Mouse (Mus musculus) ovary, adult 18-20 months (tissue): ENCODE data around the gene Pip4k2b.

ENCODE experiments used
- DNase-seq: peaks from one replicate; pipeline ENCODE4 v3.0.0; 2022; ENCODE audit warnings: low spot score, mixed read lengths

Pip4k2b gene

GRCm38 (mm10) chr11:97694921-97695711 lies 49.4 kb downstream of the Pip4k2b start:
- DNase-seq: no peak

- no peak for DNase-seq
These were observed 50.1 kb downstream of the Pip4k2b start for GRCm38 (mm10) chr11:97694435-97694834.

GRCm38 (mm10) chr11:97689861-97690260 lies 54.6 kb downstream of the Pip4k2b start:
- no peak for DNase-seq

DNA sequence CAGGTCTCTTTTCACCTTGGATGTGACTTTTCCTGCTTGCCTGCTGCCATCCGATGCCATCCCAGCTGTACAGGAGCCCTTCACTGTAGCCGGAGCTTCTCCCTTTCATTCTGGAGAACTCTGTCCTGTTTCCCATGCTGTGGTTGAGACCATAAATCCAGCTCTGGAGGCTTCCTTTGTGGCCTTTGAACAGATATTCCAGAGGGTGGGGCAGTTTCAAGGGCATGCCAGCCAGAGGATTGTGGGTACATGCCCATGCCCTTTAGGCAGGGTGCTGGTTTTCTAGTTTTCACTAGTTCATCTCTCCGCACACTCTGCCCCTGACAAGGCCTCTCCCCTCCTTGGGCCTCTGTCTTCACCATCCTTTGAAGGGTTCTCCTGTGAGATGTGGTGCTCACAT lies 57.4 kb downstream of the Pip4k2b start:
- DNase-seq: no peak

- DNase-seq: no peak
These were observed 58.1 kb downstream of the Pip4k2b start for GRCm38 (mm10) chr11:97686322-97686908.

DNA sequence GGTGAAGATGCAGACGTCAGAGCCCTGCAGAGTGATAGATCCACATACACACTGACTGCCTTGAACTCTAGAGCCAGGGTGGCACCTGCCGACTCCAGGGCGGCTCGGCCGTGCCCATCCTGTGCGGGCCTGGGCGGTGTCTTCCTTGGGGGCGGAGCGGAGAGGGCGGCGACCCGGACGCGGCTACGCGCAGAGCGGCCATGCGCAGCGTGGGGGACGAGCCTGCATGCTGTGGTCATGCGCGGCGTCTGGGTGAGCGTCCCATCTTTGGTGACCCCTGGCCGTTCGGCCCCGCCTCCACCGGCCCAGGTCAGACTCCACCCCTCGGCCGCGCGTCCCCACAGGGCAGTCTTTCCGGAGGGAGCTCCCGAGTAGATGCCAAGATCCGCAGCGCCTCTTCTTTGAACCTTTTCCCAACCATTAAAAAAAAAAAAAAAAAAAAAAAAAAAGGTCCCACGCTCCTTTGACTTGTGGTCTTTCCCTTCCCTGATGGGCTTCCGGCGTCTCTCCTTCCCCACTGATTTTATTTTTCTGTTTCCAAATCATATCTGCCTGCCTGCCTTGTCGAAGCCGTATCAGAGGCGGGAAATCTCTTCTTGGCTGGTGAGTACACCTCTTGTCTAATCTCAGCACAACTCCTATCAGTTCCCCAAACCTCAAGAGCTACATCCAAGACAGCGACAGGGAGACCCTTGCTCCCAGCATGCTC lies 58.7 kb downstream of the Pip4k2b start, which contains the start of gene Cisd3:
Gene Cisd3, plus strand, starts transcription at position 214 of the 709 bp plus-strand sequence.
- peak; percentile 94 for DNase-seq

DNA sequence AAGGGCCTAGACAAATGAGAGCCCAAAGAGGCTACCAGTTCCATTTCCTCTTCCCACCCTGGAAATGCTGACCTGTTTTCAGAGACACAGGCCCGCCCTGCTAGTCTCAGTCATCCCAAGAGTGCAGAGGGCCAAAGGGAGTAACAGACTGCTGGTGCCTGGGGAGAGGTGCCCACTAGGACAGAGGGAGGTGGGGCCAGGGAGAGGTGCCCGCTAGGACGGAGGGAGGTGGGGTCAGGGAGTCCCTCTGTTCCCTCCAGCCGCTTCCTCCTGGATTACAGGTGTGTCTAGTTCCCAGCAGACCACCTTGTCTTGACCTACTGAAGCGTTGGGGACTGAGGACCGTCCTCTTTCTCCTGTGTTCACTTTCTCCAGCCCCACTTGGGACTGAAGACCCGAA lies 59.7 kb downstream of the Pip4k2b start:
- DNase-seq: no peak

DNA sequence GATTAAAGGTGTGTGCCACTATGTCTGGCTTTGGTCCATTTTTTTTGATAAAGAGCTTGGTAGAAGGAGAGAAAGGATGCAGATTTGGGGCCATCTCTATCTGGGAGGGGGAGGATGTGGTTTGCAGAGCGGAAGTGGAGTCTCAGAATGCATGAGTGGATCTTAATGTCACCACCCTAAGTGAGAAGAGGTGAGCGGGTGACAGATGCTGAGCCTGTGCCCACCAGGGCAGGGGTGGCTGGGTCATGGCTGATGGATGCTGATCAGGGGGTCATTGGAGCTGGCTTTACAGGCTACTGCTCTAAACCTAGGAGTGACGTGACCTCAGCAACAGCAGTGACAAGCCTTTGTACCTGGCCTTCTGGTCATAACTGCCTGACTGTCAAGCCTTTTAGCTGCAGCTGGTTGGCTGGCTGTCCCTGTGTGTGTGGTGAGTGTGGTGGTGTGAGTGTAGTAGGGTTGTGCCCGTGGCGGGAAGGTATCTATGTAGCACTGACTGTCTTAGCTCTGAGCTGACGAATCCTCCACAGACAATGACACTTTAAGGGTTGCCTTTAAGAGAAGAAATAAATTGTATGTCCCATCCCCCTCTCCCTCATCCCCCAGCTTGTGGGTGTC lies 60.3 kb downstream of the Pip4k2b start:
- DNase-seq: no peak

DNA sequence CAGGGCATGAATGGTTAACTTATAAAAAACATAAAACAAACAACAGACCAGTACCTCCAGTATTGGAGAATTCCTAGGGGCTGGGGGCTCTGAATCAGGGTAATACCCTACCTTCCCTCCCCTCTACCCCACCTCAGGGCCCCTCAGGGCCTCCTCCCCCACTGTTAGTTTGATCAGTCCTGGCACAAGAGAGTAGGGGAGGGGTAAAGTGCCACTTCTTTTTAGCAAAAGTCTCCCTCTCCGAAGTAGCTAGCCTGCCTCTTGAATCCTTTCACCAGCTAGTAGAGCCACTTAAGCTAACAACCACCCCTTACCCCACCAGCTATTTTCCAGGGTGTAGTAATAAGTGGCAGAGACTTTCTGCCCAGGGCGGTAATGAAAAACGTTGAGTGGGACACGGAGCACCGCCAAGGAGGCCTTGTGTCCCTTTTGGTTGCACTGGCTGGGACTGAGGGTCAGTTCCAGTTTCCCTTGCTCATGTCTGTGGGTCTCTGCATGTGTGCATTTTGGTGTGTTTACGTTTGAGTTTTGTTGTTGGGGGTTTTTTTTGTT lies 61.9 kb downstream of the Pip4k2b start:
- DNase-seq: no peak

DNA sequence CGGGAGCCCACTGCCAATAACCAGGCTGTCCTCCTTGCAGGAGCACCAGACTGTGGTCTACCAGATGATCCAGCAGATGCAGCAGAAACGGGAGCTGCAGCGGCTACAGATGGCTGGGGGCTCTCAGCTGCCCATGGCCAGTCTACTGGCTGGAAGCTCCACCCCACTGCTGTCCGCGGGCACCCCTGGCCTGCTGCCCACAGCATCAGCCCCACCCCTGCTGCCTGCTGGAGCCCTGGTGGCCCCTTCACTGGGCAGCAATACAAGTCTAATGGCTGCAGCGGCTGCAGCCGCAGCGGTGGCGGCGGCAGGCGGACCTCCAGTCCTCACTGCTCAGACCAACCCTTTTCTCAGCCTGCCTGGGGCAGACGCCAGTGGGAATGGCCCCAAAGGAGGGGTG lies 64.1 kb downstream of the Pip4k2b start:
- DNase-seq: no peak

GRCm38 (mm10) chr11:97678301-97678700 lies 66.2 kb downstream of the Pip4k2b start:
- no peak for DNase-seq

GRCm38 (mm10) chr11:97677842-97678241 lies 66.7 kb downstream of the Pip4k2b start:
- no peak for DNase-seq

DNA sequence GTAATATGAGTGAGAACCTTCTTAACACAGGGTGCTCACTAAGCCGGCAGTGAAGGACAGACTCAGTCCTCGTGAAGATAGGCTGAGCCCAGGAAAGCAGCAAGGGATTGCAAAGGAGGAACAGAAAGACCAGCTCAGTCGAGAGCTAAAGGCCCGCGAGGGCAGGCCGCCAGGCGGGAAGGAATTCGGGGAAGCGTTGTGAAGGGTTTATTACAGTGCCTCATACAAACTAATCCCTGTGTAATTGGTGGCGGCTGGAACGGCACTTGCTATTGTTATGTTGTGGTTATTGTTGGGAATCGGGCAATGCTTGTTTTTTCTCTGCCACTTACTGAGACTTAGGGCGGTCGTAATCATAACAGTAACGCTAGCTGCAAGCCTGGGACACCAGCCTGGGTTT lies 67.1 kb downstream of the Pip4k2b start:
- DNase-seq: no peak

- no peak for DNase-seq
These were observed 68.3 kb downstream of the Pip4k2b start for GRCm38 (mm10) chr11:97676050-97676754.

GRCm38 (mm10) chr11:97673148-97673547 lies 71.4 kb downstream of the Pip4k2b start:
- DNase-seq: no peak

- no peak for DNase-seq
These were observed 73.4 kb downstream of the Pip4k2b start for GRCm38 (mm10) chr11:97671177-97671527.

DNA sequence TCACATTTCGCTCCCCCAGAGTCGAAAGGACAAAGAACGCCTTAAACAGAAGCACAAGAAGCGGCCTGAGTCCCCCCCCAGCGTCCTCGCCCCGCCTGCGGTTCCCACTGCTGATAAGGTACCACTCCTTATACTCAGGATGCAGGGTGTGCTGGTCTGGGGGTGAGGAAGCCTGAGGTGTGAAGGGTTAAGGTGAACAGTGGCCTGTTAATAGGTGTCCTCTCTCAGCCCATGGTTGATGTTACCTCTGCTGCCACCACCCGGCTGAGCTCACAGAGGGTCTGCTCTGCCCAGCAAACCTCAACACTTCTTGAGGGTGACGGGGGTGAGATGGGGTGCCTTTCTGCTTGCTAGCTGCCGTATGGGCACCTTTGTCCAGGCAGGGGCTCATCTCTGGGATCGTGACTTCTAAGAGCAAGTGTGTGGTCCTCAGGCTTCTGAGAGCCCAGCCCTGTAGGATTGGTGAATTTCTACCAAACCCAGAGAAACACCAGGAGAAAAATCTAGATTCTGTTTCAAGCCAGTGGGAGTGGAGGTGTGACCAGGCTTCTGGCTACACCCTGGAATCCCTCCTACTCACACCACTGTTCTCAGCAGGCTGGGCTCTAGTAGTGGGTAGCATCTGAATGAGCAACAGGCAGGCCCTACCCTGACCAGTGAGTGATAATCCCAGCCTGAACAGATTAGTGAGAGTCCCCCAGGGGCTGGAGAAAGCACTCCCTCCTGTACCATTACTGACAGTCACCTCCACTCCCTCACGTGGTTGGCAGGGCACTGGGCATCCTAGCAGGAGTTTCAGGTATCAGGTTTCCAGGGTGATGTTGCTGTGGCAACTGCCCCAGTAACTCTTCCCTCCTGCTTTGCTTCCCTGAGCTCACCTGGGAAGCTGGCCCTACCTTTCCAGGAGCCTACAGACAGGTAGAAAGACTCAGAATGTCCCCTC lies 74.0 kb downstream of the Pip4k2b start:
- no peak for DNase-seq

DNA sequence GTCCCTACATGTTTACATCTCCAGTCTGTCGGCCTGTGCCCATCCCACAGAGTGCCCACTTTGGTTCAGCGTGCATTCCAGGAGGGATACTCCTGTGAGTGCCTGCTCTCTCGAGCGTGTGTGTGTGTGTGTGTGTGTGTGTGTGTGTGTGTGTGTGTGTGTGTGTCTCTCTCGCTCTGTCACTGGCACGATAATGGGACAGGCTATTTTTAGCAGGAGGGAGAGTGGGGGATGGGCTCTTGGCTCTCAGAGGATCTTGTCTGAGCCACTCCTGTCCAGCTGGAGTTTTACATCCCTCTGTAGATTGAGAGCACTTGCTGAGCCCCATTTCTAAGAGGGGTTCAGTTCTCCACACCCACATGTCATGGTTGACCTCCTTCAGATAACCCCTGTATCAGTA lies 74.7 kb downstream of the Pip4k2b start:
- no peak for DNase-seq

GRCm38 (mm10) chr11:97669268-97669667 lies 75.2 kb downstream of the Pip4k2b start:
- no peak for DNase-seq

GRCm38 (mm10) chr11:97668160-97668559 lies 76.3 kb downstream of the Pip4k2b start:
- no peak for DNase-seq

- no peak for DNase-seq
These were observed 77.7 kb downstream of the Pip4k2b start for GRCm38 (mm10) chr11:97666794-97667193.
